Mouse (Mus musculus): ENCODE results near the gene Gm19402. TPM values are rescaled to one million over a fixed set of nuclear protein-coding genes. Genes with fewer than 3 reads are reported as not detected.
"Not testable (repeated sequence)": the region's sequence is repeated elsewhere in the genome, so short reads cannot be mapped to it uniquely, and the experiment has no call there.

The Gm19402 gene
- not detected for total RNA-seq (2021)
- long read RNA-seq, experiment 1, result 0 reads
- long read RNA-seq, experiment 2, result 0 reads

- not testable (repeated sequence) for DNase-seq
Observed at GRCm38 (mm10) chr10:77690356-77690807, at the start of gene Gm19402. Gene Gm19402, minus strand, starts transcription at chr10:77690757.

DNA sequence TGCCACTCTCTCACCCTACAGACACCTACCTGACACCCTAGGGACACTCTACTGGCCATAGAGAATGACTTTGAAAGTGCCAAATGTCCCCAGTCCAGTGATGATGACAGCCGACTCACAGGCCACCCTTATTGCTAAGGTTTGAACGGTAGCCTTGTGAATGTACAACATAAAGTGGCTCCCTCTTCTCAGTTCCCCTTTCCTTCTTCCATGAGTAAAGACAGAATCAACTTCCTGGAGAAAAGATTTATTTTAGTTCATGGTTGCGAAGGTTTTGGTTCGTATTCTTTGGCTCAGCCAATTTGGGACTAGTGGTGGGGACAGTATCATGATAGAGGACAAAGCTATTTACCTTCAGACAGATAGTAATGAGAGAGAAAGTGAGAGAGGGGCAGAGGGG lies 48.4 kb upstream of the Gm19402 start:
- DNase-seq, result no peak

- DNase-seq, result no peak
Observed at GRCm38 (mm10) chr10:77735928-77736327, 45.4 kb upstream of the Gm19402 start.

GRCm38 (mm10) chr10:77729241-77729640 lies 38.7 kb upstream of the Gm19402 start:
- DNase-seq, result no peak

- DNase-seq, result no peak
Observed at GRCm38 (mm10) chr10:77728280-77728679, 37.7 kb upstream of the Gm19402 start.

DNA sequence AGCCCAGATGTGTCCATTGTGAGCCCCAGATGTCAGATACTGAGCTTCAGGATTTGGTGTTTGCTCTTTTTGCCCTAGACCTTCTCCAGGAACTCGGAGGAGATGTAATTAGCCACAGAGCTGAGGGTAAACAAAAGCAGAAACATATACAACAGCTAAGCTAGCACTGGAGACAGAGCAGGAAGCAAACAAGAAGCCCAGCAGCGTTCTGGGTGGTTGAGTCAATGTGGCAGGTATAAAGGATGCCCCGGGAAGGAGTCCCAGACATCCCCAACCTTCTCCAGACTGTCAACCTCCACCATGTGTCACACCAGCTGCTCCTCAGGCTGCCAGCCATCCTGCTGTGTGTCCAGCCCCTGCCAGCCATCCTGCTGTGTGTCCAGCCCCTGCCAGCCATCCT lies 35.6 kb upstream of the Gm19402 start, which contains the start of gene Gm10100:
TSS of gene Gm10100 (plus strand) at position 301 of the 400 bp plus-strand sequence.
- no peak for DNase-seq

DNA sequence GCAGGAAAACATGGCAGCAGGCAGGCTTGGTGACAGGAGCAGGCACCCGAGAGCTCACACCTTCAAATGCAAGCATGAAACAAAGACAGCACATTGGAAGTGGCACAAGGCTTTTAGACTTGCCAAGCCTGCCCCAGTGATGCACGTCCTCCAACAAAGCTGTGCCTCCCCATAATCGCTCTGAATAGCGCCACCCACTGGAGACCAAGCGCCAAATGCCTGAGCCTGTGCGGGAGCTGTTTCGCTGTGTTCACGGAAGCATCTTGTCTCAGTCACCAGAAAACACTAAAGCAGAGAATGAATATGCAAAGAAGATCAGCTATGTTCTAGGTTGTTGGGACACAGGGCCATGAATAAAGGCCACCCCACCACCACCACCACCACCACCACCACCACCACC lies 34.3 kb upstream of the Gm19402 start:
- DNase-seq, result no peak

- not testable (repeated sequence) for DNase-seq
Observed at GRCm38 (mm10) chr10:77720299-77720698, 29.7 kb upstream of the Gm19402 start, which contains the start of gene Krtap12-1. Gene Krtap12-1, plus strand, starts transcription at chr10:77720599.

- no peak for DNase-seq
Observed at GRCm38 (mm10) chr10:77715507-77715906, 24.9 kb upstream of the Gm19402 start, which contains the start of gene Gm10142. Gene Gm10142, plus strand, starts transcription at chr10:77715807.

- DNase-seq, result no peak
Observed at GRCm38 (mm10) chr10:77713734-77714133, 23.2 kb upstream of the Gm19402 start.

DNA sequence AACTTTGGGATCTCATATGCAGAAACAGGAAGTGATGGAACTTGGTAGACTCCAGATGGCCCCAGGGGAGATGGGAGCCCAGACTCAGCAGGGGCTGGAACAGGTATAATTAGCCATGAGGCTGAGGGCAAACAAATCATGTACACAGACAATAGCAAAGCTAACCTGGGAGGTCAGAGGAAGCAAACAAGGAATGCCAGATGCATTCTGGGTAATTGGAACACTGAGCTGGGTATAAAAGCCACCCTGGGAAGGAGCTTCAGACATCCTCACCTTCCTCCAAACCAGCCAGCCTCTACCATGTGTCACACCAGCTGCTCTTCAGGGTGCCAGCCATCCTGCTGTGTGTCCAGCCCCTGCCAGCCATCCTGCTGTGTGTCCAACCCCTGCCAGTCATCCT lies 20.6 kb upstream of the Gm19402 start, which contains the start of gene Gm10024:
TSS of gene Gm10024 (plus strand) at position 301 of the 400 bp plus-strand sequence.
- not testable (repeated sequence) for DNase-seq

GRCm38 (mm10) chr10:77709831-77710230 lies 19.3 kb upstream of the Gm19402 start:
- DNase-seq, result no peak

GRCm38 (mm10) chr10:77706326-77706725 lies 15.8 kb upstream of the Gm19402 start, which contains the start of gene Gm10272:
Gene Gm10272, plus strand, starts transcription at chr10:77706626.
- no peak for DNase-seq

- DNase-seq, result no peak
Observed at GRCm38 (mm10) chr10:77697133-77697532, 6.6 kb upstream of the Gm19402 start, which contains the start of gene Gm9508. Gene Gm9508, minus strand, starts transcription at chr10:77697233.

DNA sequence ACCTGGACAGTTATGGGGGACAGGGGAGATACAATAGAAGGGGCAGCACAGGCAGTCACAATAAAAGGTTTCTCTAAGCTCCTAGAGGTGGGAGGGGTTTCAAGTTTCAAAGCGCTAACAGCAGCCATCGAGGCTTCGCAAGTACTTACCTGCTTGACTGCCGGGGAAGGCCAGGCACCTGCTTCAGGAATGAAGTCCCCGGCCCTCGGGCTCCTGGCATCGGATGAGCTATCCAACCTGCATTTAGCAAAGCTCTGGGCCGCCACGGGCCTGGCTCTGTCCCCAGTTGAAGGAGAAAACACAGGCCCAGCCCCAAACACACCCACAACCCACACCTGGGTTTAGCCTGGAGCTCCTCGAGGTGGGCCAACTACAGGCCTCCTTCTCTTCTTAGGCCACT lies 3.5 kb downstream of the Gm19402 start:
- no peak for DNase-seq

DNA sequence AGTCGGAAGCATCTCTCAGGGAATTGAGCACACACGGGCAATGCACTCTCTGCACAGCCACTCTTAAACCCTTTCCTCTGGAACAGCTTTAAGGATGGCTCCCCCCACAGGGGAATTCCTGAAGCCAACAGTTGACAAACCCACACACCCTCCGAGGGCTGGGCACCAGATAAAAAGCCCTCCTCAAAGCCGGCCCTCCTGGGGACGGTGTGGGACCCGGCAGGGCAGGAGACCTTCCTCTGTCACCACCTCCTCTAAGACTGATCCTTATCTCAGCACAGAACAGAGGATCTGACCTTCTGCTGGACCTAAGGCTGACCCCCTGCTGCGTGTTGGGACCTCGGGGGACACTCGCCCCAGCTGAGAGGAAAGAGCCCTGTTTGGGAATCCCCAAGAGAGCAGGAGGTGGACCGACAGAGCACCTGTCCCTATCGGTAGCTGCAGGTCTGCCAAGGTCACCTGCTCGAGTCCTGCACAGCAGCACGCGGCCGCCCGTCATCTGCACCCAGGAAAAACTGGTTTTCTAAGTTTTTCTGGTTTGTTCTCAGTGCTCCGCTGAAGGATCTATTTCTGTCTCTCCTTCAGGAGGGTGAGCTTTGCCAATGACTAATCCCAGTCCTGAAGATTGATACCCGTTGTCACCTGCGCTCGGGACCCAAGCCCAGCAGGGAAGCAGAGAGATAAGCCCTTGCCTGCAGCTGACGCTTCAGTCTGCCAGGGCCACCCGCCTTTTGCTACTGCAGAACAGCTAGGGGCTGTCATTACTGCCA lies 4.5 kb downstream of the Gm19402 start, which contains the start of gene Tspear:
TSS of gene Tspear (plus strand) at position 675 of the 770 bp plus-strand sequence.
- no peak for DNase-seq

GRCm38 (mm10) chr10:77684181-77684580 lies 6.4 kb downstream of the Gm19402 start:
- no peak for DNase-seq

GRCm38 (mm10) chr10:77682994-77683393 lies 7.6 kb downstream of the Gm19402 start:
- DNase-seq, result no peak

DNA sequence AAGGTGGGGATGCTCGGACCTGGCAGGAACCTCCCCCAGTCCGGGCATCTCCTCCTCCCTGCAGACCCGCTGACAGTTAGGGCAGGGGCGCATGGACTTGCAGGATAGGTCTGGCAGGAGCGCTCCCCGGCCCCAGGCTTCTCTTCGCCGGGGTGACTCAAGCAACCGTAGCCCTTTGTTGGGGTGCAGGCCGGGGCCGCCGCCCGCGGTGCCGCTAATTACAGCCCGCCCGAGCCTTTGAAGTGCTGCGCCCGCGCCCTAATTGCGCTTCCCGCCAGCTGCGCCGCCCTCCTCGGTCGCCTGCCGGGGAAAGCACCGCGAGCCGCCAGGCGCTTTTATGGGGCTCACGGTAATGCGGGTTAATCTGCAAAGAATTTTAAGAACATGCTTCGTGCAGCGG lies 13.0 kb downstream of the Gm19402 start:
- no peak for DNase-seq

DNA sequence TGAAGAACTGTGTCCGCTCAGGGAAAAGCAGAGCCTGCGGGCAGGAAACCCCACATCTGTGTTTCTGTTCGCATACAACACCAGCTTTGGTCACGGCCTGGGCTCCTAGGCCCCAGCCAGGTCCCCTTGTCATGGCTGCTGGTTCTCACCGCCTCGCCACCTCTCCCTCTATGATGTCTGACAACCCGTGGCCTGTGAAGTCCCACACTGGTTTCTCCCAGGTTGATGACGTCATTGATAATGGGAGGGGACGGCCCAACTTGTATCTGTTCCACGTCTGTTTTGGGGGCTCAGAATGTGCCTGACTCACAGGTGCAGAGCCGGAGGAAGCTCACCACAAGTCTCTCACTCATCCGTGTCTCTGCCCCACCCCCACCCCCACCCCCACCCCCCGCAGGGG lies 16.8 kb downstream of the Gm19402 start:
- no peak for DNase-seq

GRCm38 (mm10) chr10:77671519-77671918 lies 19.0 kb downstream of the Gm19402 start:
- DNase-seq, result no peak

DNA sequence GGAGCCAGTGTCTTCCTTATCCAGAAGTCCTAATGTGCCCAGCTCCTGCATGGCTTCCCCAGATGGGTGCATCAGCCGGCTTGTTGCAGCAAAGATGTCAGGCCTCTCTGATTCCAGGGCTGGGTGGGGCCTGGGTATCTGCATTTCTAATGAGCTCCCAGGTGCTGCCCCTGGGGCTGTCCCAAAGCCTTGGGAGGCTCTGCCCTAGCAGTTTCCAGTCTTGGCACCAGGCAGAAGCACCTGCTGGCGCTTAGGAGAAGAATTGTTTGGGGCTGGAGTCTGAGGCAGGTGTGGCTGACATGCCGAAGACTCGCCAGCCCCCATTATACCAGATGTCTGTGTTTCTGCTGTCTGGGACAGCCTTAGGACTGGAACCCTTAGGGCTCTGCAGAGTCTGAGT lies 19.8 kb downstream of the Gm19402 start:
- DNase-seq, result no peak

GRCm38 (mm10) chr10:77667402-77667801 lies 23.2 kb downstream of the Gm19402 start:
- DNase-seq, result no peak

Measured in gastrocnemius, postnatal 25 days (tissue).